In the genomic region with DNA sequence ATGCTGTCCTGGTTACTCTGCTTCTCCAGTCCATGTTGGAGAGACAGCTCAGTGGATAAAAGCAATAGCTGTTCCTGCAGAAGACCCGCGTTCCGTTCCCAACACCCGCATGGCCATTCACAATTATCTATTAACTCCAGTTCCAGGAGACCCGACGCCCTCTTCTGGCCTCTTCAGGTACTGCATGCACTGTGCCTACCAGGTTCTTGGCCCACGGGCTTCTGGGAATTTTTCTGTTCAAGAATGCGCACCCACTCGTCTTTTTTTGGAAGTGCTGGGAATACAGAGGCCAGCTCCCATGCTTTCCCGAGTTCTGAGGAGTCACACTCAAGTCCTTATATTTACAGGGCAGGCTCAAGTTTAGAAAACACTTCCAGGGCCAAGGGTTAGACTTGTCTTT, we compare ENCODE assay signal across 15 mouse cellular contexts.
DNase-seq lines count a peak whose midpoint lies in the region; ATAC-seq and TF ChIP-seq lines count a peak whose summit lies in the region.
"Had no signal": no experiment of that assay in that cellular context is flagged by ENCODE, and none has a peak within 500 bp of the region (broad histone marks: within the 10 kb centered on the region; RNA-seq: fewer than 3 reads in every experiment).

No protein-coding gene starts in this region.

- TF ChIP-seq CTCF in hindbrain, postnatal 0 days (IDR thresholded peaks at IDR 0.05; ENCODE audit: low read depth), result peak; percentile 49
- peak; percentile 81 for TF ChIP-seq CTCF in E14TG2a.4 (conservative IDR thresholded peaks at IDR 0.05; ENCODE audit: low read length)

- no peaks in the 10 kb centered on the region; the same call in 1 of the 2 replicates for H3K4me1 ChIP-seq in hindbrain, postnatal 0 days (ENCODE audit: insufficient read depth, low read length)
- H3K4me1 ChIP-seq in hindbrain, embryonic 12.5 days, result 0 out of 2 replicates have a peak, but pooled peaks cover 6% of the 10 kb centered on the region
- peaks cover 36% of the 10 kb centered on the region for H3K4me1 ChIP-seq in E14TG2a.4 (replicated peaks; ENCODE audit: low read depth, low read length)

- H3K9ac ChIP-seq in hindbrain, postnatal 0 days (replicated peaks; ENCODE audit: low read length), result no peak overlapping the region
- H3K9ac ChIP-seq in hindbrain, embryonic 12.5 days, result no peak overlapping the region
- H3K9ac ChIP-seq: limb, embryonic 15.5 days had no signal

- no peak overlapping the region for H3K4me2 ChIP-seq in hindbrain, postnatal 0 days (ENCODE audit: low read depth, low read length)
- no peak overlapping the region for H3K4me2 ChIP-seq in hindbrain, embryonic 12.5 days (replicated peaks)
- H3K4me2 ChIP-seq: limb, embryonic 15.5 days had no signal

- no peak overlapping the region for H3K4me3 ChIP-seq in hindbrain, postnatal 0 days (ENCODE audit: low read length)
- no peak overlapping the region for H3K4me3 ChIP-seq in hindbrain, embryonic 12.5 days
- no peak overlapping the region for H3K4me3 ChIP-seq in E14TG2a.4 (replicated peaks; ENCODE audit: low read length)
- H3K4me3 ChIP-seq: limb, embryonic 15.5 days; myocyte had no signal

- no peaks in the 10 kb centered on the region for H3K9me3 ChIP-seq in hindbrain, postnatal 0 days (ENCODE audit: low read length)
- 0 out of 2 replicates have a peak, but pooled peaks cover 6% of the 10 kb centered on the region for H3K9me3 ChIP-seq in hindbrain, embryonic 12.5 days (replicated peaks)
- H3K9me3 ChIP-seq in E14TG2a.4 (ENCODE audit: low read length), result no peaks in the 10 kb centered on the region
- H3K9me3 ChIP-seq: limb, embryonic 15.5 days had no signal

- no peak overlapping the region for H3K27ac ChIP-seq in hindbrain, postnatal 0 days
- H3K27ac ChIP-seq in hindbrain, embryonic 12.5 days, result no peak overlapping the region
- H3K27ac ChIP-seq: limb, embryonic 15.5 days had no signal

- WGBS in hindbrain, postnatal 0 days, result 69% methylated on average over 10 of the region's 10 CpGs
- 67% methylated on average over 10 of the region's 10 CpGs for WGBS in hindbrain, embryonic 12.5 days

- peaks cover 29% of the 10 kb centered on the region for H3K27me3 ChIP-seq in hindbrain, postnatal 0 days (ENCODE audit: insufficient read depth, low read length)
- H3K27me3 ChIP-seq in hindbrain, embryonic 12.5 days, result peaks cover 49% of the 10 kb centered on the region
- peaks cover 40% of the 10 kb centered on the region for H3K27me3 ChIP-seq in E14TG2a.4 (ENCODE audit: insufficient read depth, low read length)

- no peak for DNase-seq in hindbrain, postnatal 0 days (ENCODE audit: low spot score)
- peak; percentile 88 for DNase-seq in R1 (ENCODE audit: low read depth, low spot score)
- peak; percentile 59 for DNase-seq in lung, postnatal 14 days
- no peak for DNase-seq in frontal cortex, postnatal 14 days (ENCODE audit: low spot score in 2 of 2)
- DNase-seq: cerebellum, adult 9-10 months; gastrocnemius, postnatal 36 days; heart, postnatal 10 days; kidney, adult 18-20 months; thymus, postnatal 36 days had no signal

- ATAC-seq in hindbrain, postnatal 0 days, result no peak
- no peak for ATAC-seq in hindbrain, embryonic 12.5 days (ENCODE audit: low FRiP score)
- no peak for ATAC-seq in CD4-positive, CD25-positive, alpha-beta regulatory T cell, adult 4 months
- ATAC-seq: forebrain, embryonic 14.5 days had no signal

- no peaks in the 10 kb centered on the region for H3K36me3 ChIP-seq in hindbrain, postnatal 0 days (ENCODE audit: insufficient read depth, low read length)
- H3K36me3 ChIP-seq in hindbrain, embryonic 12.5 days, result no peaks in the 10 kb centered on the region
- H3K36me3 ChIP-seq in E14TG2a.4 (ENCODE audit: insufficient read depth, low read length), result no peaks in the 10 kb centered on the region
- H3K36me3 ChIP-seq: limb, embryonic 15.5 days had no signal

Comparison
In these comparisons a context has a peak if more than half of its experiments do, and no peak if none do; other contexts are left out.
1. DNase-seq: peak in R1 (single experiment) and lung, postnatal 14 days (single experiment); none in hindbrain, postnatal 0 days (single experiment) and frontal cortex, postnatal 14 days (0 of 2).